Mouse (Mus musculus) gastrocnemius, postnatal 36 days (tissue): ENCODE data around the gene Smo. TPM values are rescaled to one million over a fixed set of nuclear protein-coding genes. Genes with fewer than 3 reads are reported as not detected.

Source experiments
- DNase-seq, 2 experiments: peaks; one replicate each; pipeline ENCODE4 v3.0.0; 2022
- intact Hi-C: fragments of 180-260 bp; cut with DNase I; formaldehyde crosslinking; loops from one replicate; pipeline ENCODE4 v1.15.1; 2025
- long read RNA-seq, 2 experiments: library from polyadenylated mRNA; stranded (forward); transcript quantifications; one replicate each; pipeline ENCODE4 v2.0.0; 2021
- total RNA-seq, 2 experiments: library from RNA; stranded (reverse); gene quantifications; 2 replicates each; pipeline ENCODE4 v1.2.3; 2021

Smo gene
- 1 to 10 TPM; 4.4 to 4.5 TPM for total RNA-seq
- long read RNA-seq, experiment 1, result 0 reads
- long read RNA-seq, experiment 2, partial matches to known transcripts, result 0 of 2 reads
- long read RNA-seq, experiment 2, other reads (novel, unspliced or antisense), result 2 of 2 reads

GRCm38 (mm10) chr6:29735336-29735688 is at the start of gene Smo:
TSS of gene Smo (plus strand) at chr6:29735503.
- DNase-seq, result peak; percentile 53 to 56
- intact Hi-C loops, result no loop called here

GRCm38 (mm10) chr6:29685952-29686351 is 49.4 kb upstream of the Smo start:
- no peak for DNase-seq
- intact Hi-C loops, result no loop called here

GRCm38 (mm10) chr6:29689458-29689857 is 45.8 kb upstream of the Smo start:
- intact Hi-C loops, result no loop called here
- no peak for DNase-seq

- intact Hi-C loops, result no loop called here
These were observed 41.4 kb upstream of the Smo start, which contains the start of gene Tspan33 for GRCm38 (mm10) chr6:29693953-29694352. TSS of gene Tspan33 (plus strand) at chr6:29694222.

GRCm38 (mm10) chr6:29694375-29695289 is 40.7 kb upstream of the Smo start:
- intact Hi-C loops, result no loop called here
- no peak for DNase-seq

More at GRCm38 (mm10) chr6:29693953-29694352, 41.4 kb upstream of the Smo start, which contains the start of gene Tspan33:
- DNase-seq, result peak; percentile 81 to 91

GRCm38 (mm10) chr6:29695290-29695674 is 40.0 kb upstream of the Smo start:
- no peak for DNase-seq
- intact Hi-C loops, result no loop called here

- DNase-seq, result no peak
- intact Hi-C loops, result no loop called here
These were observed 39.3 kb upstream of the Smo start for GRCm38 (mm10) chr6:29695975-29696374.

- intact Hi-C loops, result no loop called here
- no peak for DNase-seq
These were observed 38.2 kb upstream of the Smo start for GRCm38 (mm10) chr6:29697139-29697538.

GRCm38 (mm10) chr6:29697548-29697947 is 37.8 kb upstream of the Smo start:
- intact Hi-C loops, result no loop called here

GRCm38 (mm10) chr6:29699085-29699745 is 36.1 kb upstream of the Smo start:
- intact Hi-C loops, result no loop called here
- no peak for DNase-seq

More at GRCm38 (mm10) chr6:29697548-29697947, 37.8 kb upstream of the Smo start:
- DNase-seq, result no peak

GRCm38 (mm10) chr6:29701051-29701450 is 34.3 kb upstream of the Smo start:
- intact Hi-C loops, result no loop called here
- DNase-seq, result no peak

- no peak for DNase-seq
- intact Hi-C loops, result no loop called here
These were observed 33.2 kb upstream of the Smo start for GRCm38 (mm10) chr6:29702126-29702525.

- no peak for DNase-seq
- intact Hi-C loops, result no loop called here
These were observed 31.2 kb upstream of the Smo start for GRCm38 (mm10) chr6:29704143-29704542.

- DNase-seq, result no peak
These were observed 27.4 kb upstream of the Smo start for GRCm38 (mm10) chr6:29707902-29708301.

GRCm38 (mm10) chr6:29711318-29711717 is 24.0 kb upstream of the Smo start:
- no peak for DNase-seq
- intact Hi-C loops, result loop anchor here (2.0 kb wide), 1 partner anchor 107 kb away; no protein-coding TSS in a partner anchor

More at GRCm38 (mm10) chr6:29707902-29708301, 27.4 kb upstream of the Smo start:
- intact Hi-C loops, result no loop called here

GRCm38 (mm10) chr6:29712011-29712584 is 23.2 kb upstream of the Smo start:
- no peak for DNase-seq
- intact Hi-C loops, result loop anchor here (2.0 kb wide), 1 partner anchor 47 kb away; no protein-coding TSS in a partner anchor

GRCm38 (mm10) chr6:29716624-29717365 is 18.5 kb upstream of the Smo start:
- DNase-seq, result no peak
- intact Hi-C loops, result no loop called here

- DNase-seq, result no peak
- intact Hi-C loops, result no loop called here
These were observed 17.8 kb upstream of the Smo start for GRCm38 (mm10) chr6:29717541-29717940.

GRCm38 (mm10) chr6:29717952-29718521 is 17.3 kb upstream of the Smo start:
- intact Hi-C loops, result no loop called here
- peak in 1 of 2 experiments; percentile 22 for DNase-seq

GRCm38 (mm10) chr6:29718894-29719329 is 16.4 kb upstream of the Smo start:
- DNase-seq, result peak; percentile 36 to 41
- intact Hi-C loops, result no loop called here
